ENCODE assay signal across 14 mouse cellular contexts in the genomic region with DNA sequence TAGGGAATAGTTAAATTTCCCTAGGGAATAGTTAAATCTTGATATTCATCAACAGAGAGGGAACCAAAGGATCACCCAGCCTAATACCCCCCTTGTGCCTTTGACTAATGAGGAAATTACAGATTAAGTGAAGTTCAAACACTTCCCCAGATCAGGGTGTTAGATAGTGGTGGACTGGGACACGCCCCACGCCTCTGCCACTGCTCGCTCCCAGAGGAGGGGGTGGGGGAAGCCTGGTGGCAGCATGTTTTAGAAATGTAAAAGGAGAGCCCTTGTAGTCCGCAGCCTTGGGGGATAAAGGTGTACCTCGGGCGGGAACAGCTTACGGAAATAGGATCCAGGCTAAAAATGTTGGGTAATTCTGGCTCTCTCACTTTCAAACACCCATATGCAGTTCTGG.
"Had no signal": no experiment of that assay in that cellular context is flagged by ENCODE, and none has a peak within 500 bp of the region (broad histone marks: within the 10 kb centered on the region; RNA-seq: fewer than 3 reads in every experiment).

No protein-coding gene starts in this region.

- H3K36me3 ChIP-seq: limb, embryonic 12.5 days; liver, embryonic 13.5 days; midbrain, embryonic 15.5 days; neural tube, embryonic 12.5 days had no signal

- H3K4me2 ChIP-seq: limb, embryonic 12.5 days; liver, embryonic 13.5 days; midbrain, embryonic 11.5 days; midbrain, embryonic 15.5 days; neural tube, embryonic 12.5 days had no signal

- H3K9me3 ChIP-seq: limb, embryonic 12.5 days; liver, embryonic 13.5 days; midbrain, embryonic 15.5 days; neural tube, embryonic 12.5 days had no signal

- H3K4me1 ChIP-seq: liver, embryonic 13.5 days; megakaryocyte, embryonic 14.5 days; midbrain, embryonic 15.5 days; neural tube, embryonic 12.5 days had no signal

- DNase-seq: kidney, adult 2 months; kidney, postnatal 25 days; liver; liver, embryonic 13.5 days; liver, postnatal 0 days; right cerebral cortex, postnatal 4 days; thymus, postnatal 4 days had no signal

- ATAC-seq: liver, postnatal 0 days; midbrain, embryonic 15.5 days had no signal

- H3K4me3 ChIP-seq: limb, embryonic 12.5 days; liver, embryonic 13.5 days; megakaryocyte, embryonic 14.5 days; midbrain, embryonic 15.5 days; neural tube, embryonic 12.5 days had no signal

- H3K9ac ChIP-seq: limb, embryonic 12.5 days; liver, embryonic 13.5 days; liver, postnatal 0 days; midbrain, embryonic 15.5 days; neural tube, embryonic 12.5 days had no signal

- H3K27ac ChIP-seq: limb, embryonic 12.5 days; liver, embryonic 13.5 days; macrophage; midbrain, embryonic 15.5 days; neural tube, embryonic 12.5 days; stomach, postnatal 0 days had no signal

- H3K27me3 ChIP-seq: liver, embryonic 13.5 days; megakaryocyte, embryonic 14.5 days; midbrain, embryonic 15.5 days; neural tube, embryonic 12.5 days had no signal
